Mouse (Mus musculus) adrenal gland, postnatal 25 days (tissue): ENCODE measurements around the gene Eif2d. TPM values are rescaled to one million over a fixed set of nuclear protein-coding genes. Genes with fewer than 3 reads are reported as not detected.
A peak's percentile ranks its signal among the peaks of the same experiment; 100 is the strongest.
"Not testable (repeated sequence)": the region's sequence is repeated elsewhere in the genome, so short reads cannot be mapped to it uniquely, and the experiment has no call there.

Source experiments
- DNase-seq: peaks from one replicate; pipeline ENCODE4 v3.0.0; 2021; ENCODE audit warnings: mixed read lengths
- total RNA-seq: library from RNA; stranded (reverse); gene quantifications from 2 replicates; pipeline ENCODE4 v1.2.3, GENCODE M21; 2021

Eif2d gene
- total RNA-seq, 1 experiment from 2014 or later: 48.9 TPM

DNA sequence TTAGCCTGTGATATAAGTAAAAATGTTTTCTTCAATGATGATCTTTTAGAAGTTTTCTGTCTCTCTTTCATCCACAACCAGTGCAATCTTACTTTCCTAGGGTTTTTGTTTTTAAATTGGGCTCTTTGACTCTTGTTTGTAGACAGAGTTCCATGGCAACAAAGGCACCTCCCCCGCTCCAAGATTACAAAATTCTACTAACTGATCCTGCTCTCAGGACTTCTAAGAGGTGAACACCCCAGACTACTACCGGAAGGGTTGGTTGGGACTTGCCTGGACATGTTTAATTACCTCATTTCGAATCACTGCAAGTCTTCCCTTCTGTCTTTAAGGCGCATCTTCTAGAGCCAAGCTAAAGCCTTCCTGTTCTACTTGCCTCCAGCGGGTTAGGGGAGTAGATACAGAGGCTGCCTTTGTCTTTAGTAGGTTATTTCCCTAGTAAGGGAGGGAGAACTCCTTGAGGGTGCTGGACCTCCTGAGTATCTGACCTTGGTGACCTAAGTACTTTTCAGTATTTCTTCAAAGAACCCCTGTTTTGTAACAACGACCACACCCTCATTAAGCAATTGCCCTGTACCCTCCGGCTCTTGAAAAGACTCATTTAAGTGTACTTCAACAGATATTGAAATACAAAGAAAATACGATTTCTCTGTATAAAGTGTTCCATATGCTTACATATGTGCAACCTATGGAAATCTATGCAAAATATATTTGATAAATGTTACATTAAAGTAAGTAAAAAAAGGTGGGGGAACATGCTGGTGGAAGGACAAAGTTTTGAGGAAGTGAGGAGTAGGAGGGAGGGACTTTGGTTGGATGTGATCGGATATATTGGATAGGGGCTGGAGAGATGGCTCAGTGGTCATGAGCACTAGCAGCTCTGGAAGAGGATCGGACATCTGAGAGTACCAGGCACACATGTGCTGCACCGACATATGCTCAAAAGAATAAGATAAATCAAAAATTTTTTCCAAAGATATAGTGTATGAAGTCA, 13.6 kb upstream of the Eif2d start:
- DNase-seq: no peak

DNA sequence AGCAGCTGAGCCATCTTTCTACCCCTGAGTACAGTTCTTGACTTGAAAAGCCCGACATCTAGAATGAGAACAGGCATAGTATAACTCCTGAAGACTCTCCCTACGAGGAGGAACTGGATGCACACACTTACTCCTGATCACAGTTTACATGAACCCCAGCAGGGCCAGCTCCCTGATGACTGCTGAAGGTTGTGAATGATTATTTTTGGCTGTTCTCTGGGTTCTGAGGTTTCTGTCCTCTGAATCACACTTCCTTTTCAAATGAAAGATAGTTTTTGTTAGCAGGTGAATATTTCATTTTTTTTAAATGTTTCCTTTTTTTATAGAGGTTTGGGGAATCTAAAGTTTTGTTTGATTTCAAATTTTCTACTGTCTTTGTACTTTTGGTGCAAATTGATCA, 11.5 kb upstream of the Eif2d start:
- no peak for DNase-seq

DNA sequence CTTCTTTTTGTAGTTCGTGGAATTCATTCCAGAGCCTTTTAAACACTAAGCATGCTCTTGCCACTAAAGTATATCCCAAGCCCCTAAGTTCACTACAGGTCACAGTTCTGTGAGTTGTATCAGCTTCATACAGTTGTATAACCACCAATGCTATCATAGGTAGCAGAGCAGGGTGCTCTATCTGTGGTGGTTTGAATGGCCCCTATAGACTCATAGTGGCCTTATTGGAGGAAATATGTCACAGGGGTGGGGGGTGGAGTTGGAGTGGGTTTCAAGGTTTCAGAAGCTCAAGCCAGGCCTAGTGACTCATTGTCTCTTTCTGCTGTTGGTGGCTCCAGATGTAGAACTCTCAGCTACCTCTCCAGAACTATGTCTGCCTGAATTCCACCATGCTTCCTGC, 10.5 kb upstream of the Eif2d start:
- DNase-seq: no peak

DNA sequence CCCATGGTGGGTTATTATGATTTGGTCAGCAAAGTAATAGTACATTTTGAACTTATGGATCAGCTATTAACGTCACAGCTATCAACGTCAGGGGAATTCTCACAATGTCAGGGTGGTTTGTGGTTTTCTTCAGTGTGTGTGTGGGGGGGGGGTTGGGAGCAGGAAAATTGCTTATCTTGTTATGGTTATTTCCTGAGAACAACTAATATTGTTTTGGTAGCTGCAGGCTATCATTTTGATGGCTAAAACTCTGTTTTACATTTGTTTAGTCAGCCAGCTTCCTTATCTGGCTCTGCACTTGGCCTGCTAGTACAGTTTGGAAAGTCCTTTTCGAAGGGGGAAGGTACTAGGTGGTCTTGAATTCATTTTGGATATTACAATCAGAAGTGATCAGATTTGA, 7.8 kb upstream of the Eif2d start:
- DNase-seq: not testable (repeated sequence)

DNA sequence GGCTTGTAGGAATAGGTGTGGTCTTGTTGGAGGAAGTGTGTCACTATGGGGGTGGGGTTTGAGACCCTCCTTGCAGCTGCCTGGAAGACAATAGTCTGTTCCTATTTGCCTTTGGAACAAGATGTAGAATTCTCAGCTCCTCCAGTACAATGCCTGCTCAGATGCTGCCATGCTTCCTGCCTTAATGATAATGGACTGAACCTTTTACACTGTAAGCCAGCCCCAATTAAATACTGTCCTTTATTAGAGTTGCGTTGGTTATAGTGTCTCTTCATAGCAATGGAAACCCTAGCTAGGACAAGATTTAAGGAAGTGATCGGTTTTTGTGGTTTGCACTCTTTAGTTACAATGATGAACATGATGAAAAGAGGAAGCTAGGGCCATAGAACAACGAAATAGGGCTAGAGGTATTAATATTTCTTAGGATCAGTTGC, 6.8 kb upstream of the Eif2d start:
- no peak for DNase-seq

DNA sequence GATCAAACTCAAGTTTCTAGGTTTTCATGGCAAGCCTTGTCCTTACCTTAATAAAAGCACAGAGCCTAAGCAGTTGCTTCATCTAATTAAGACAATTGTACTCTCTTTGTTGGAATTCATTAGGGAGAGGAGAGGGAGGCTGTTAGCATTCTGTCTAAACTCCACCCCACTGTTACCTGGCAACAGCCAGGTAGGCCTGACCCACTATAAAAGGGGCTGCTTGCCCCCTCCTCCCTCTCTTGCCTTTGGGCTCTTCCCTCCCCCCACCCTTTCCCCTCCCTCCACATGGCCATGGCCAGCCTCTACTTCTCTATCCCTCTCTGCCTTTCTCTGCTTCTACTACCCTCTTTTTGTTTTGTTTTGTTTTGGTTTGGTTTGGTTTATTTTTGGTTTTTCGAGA, 3.5 kb upstream of the Eif2d start:
- DNase-seq: no peak

DNA sequence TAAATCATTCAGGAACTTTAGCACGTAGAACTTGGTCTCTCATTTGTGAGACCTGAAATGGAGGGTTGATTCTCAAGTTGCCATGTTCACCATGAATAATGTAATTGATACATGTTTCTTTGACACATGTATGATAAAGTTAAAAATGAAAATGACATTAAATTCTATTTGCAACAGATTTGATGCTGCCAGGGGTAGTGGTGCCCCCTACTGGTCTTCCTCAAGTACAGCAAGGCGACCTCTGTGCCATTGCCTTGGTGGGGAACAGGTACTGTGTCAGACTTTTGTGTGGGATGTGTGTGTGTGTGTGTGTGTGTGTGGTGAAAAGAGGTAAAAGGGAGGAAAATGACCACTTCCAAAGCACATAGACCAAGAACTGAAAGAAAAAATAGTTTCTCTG, 2.5 kb downstream of the Eif2d start:
- peak; percentile 42 for DNase-seq

DNA sequence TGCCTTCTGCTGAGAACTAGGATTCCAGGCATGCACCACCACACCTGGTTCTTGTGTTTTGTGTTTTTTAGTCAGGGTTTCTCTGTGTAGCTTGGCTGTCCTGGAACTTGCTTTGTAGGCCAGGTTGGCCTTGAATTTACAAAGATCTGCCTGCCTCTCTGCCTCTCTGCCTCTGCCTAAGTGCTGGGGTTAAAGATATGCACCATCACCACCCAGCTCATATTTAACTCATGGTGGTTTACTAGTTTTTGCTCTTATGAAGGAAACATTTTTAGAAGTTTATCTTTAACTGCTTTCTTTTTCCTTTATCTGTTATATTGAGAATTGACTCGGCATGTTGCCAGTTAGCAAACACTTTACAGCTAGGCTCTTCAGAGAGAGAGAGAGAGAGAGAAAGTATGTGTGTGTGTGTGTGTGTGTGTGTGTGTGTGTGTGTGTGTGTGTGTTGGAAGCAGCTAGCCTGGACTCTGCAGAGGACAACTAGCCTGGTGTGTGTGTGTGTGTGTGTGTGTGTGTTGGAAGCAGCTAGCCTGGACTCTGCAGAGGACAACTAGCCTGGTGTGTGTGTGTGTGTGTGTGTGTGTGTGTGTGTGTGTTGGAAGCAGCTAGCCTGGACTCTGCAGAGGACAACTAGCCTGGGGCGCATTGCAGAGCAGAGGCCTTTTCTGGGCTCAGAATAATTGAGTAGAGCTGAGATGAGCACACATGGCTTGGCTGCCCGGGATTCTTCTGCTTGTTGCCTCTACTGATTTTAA, 6.8 kb downstream of the Eif2d start:
- DNase-seq: not testable (repeated sequence)

DNA sequence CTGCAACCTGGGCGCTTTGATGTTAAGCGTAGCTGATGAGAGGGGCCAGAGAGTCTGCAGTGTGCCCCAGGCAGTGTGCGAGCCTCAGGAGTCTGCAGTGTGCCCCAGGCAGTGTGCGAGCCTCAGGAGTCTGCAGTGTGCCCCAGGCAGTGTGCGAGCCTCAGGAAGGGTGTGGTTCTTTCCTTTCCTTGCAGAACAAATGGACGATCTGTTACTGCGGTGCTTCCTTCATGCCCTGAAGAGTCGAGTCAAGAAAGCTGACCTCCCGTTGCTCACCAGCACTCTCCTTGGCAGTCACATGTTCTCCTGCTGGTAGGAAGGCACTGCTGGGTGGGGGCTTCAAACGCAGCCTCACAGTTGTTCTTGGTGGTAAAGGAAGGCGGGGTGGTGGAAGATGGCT, 8.1 kb downstream of the Eif2d start:
- no peak for DNase-seq

DNA sequence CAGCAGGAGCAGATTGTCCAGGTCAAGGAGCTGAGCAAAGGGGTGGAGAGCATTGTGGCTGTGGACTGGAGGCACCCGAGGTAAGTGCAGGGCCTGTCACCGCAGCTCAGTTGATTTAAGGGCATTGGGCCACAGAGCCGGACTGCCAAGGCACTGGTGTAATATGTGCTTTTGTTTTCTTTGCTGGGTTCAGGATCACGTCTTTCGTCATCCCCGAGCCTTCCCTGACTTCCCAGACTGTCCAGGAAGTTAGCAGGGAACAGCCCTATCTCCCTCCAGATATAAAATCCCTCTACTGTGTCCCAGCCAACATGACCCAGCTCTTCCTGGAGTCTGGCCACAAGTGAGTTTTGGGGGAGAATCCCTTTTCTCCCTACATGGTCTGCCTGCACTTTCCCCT, 11.4 kb downstream of the Eif2d start:
- no peak for DNase-seq

DNA sequence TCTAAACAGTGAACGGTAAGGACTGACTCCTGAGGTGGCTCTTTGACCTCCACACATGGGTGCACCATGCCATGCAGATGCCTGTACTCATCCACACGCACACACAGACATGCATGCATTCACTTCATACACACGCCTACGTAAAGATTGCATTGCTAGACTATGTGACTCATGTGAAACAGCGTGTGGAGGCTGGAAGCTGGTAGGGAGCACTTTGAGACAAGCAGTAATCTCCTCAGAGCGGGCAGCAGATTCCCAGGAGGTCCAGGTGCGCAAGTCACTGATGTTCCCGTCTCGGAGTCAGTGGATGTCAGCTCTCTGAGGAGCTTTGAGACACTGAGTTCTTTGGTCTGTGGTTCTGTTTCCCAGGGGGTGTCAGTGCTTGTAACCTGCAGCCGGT, 14.6 kb downstream of the Eif2d start:
- DNase-seq: no peak

DNA sequence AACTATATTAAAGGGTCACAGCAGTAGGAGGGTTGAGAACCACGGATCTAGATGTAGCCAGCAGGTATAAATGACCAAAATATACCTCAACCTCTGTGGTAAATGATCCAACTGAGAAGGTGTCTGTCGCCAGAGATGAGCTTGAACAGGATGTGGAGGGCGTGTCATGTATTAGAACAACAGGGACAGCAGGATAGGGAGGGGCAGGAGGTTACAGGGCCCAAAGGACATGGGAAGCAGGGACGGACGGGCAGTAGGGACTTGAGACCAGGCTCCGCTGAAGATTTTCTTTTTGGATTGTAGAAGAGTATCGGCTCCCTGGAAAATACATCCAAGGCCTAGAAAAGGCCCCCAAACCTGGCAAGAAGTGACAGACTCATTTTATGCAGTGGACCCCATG, 20.0 kb downstream of the Eif2d start:
- no peak for DNase-seq

DNA sequence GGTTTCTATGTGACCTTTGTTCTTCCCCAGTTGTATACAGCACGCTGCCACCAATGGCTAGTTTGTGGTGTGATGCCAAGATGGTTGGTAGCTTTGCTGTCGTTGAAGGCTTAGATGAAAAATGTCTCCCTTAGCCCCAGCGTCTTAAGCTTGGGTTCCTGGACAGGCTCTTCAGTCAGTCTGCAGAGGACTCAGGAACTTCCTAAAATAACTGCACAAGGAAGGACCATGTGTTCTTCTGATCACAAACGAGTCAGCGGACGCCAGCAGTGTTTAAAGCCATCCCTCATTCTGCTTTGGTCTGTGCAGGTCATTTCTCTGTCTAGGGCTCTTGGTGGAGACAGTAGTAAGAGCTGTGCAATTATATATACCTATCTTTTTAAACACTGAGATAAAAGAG, 20.8 kb downstream of the Eif2d start:
- no peak for DNase-seq

DNA sequence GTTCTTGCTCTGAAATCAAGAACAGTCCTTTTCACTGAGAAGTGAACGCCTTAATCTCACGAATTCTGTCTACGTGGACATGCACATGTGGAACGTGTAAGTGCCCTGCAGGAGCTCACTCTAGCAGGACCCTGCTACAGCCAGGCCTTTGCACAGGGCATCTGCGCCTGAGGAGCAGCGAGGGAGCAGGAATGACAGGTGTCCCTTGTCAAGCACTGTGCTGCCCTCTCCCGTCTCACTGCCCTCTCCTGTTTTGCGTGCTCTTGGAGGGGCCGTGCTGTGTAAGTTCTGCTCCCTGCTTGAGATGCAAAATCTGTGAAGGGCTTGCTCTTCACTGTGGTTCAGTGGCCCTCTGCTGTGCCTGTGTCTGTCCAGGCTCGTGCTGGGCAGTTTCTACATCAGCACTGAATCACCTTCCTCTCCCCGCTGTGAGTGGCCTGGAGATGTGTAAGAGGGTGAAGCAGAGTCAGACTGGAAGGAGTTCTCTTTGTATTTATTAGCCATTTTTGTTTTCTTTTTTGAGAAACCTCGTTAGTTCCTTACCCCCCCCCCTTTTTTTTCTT, 21.4 kb downstream of the Eif2d start:
- DNase-seq: peak; percentile 34

DNA sequence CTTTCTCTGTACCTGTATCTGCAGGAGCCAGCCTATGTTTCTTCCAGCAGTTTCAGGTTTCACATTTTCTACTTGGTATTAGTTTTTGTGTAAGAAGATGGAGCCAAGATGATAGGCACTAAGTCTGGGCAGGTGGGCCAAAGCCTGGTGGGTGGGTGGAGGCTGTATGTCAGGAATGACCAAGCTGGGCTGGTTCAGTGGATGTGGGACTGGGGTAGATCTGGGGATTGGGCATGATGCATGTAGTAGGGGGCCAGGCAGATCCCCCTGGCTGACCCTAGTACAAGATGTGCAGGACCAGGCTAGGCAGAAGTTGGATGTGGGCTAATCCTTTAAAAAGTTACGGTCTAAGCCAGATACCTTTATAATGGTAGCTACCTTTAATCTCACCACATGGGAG, 22.2 kb downstream of the Eif2d start:
- no peak for DNase-seq

DNA sequence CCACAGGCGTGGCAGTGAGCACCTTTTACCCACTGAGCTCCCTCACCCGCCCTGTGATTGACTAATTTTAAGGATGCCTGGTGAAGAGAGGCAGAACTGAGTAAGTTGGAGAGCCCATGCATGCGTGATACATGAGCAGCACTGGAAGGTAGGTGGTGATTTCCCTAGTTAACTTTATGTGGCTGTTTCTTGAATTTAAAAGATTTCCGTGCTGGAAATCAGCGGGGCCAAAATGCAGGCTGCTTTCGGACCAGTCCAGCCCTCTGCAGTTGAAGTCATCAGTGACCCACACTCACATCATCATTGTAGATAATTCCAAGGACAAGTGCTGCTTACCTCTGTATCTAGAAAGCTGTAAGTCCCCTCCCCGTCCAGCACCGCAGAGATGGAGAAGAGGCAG, 22.8 kb downstream of the Eif2d start:
- no peak for DNase-seq

DNA sequence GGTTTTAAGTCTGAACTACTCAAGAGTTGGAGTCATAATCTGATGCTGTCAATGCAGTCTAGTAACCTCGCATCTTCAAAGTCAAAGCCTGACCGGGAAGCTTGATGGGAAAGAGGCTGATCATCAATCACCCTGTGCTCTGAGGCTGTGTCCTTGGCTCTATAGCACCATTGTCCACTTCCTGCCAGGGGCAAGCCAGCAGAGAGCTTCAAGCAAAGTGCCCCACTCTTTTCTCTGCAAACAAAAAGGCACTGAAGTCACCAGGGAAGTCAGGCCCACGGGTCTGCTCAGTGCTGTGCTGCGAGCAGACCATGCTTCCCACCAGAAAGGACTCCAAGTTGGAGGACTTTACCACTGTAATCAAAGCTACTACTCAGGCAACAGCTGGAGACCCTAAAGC, 24.3 kb downstream of the Eif2d start:
- no peak for DNase-seq

DNA sequence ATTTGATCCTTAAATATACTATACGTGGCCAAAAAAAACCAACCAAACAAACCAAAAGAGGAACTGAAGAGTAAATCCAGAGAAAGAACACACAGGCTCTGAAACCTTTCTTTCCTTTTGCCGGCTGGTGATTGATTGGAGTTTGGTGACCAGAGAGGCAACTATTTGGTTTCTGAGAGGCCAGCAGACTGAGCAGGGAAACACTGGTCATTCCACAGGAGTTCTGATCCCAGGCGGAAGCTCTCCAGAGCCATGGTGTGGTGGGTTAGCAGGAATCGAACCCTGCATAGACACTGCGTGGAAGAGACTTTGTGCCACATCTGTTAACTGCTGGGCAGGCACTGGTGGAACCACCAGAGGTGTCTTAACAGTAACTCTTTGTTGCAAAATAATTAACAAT, 25.1 kb downstream of the Eif2d start:
- DNase-seq: no peak

DNA sequence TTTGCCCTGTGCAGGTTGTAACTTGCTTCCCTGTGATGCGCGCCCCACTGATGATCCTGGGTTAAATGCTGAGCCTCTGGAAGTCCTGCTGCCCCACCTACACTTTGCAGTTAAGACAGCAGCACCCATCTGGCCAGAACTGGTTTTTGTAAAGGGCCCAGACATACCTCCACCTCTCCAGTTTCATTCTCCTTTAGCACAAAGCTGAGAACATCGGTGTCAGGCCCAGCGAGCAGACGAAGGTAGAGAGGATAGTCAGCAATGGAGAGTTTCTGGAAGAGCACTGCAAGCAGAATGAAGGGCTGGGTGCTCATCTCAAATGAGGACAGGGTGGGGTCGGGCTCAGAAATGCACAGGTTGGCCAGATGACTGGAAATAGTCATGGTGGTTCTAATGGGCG, 27.4 kb downstream of the Eif2d start:
- no peak for DNase-seq

DNA sequence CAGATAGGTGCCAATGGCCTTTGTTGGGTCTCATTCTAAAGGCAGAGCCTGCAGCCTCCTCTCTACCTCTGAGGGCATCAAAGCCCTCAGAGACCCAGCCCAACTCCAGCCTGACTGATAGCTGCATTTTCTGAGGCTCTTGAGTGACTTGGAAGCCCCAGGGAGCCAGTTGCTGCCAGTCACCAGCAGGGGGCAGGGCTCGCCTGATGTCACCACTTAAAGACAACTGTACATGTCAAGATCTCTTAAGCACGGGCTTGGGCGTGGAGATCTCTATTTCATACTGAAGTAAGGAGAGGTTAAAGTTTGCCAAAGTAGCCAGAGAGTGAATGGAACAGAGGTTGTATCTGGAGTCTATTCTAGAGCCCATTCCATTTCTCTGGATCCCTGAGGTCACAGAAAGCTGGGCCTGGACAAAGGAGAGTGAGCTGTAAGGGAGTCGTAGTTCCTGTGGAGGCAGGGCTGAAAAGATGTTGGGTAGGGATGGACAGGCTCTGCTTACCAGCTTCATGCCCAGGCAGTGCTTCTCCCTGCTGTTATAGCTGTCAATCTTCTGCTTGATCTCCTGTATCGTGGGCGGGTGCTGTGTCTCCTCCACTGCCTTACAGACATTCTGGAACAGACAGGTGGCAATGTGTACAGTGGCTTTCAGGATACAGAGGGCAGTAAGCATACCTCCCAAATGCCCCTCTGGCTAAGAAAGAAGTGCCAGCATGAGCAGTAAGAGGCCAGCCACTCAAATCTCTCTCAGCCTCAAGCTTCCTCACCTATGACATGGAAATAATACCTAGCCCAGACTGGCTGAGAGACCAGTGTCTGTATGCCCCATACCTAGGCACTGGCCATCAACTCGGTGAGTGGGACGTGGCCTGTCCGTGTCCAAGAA, 28.9 kb downstream of the Eif2d start:
- peak; percentile 85 for DNase-seq

DNA sequence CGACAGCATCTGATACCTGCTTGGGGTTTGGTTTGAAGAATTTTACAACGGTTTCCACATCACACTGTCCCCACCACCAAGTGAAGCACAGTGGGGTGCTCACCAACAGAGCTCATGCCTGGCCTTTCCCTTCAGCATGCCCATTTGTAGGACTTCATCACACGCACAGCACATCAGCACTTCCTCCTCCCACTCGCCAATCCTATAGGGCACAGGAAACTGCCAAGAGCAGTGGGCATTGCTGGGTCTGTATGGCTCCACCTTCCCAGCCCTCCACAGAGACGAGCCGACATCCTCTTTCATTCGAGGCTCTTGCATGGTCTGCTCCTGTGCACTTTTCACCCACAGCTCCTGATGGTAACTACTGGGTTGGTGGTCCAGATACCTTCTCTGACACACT, 30.2 kb downstream of the Eif2d start:
- DNase-seq: no peak
